Mouse (Mus musculus): ENCODE data around the gene Armh3. TPM values are rescaled to one million over a fixed set of nuclear protein-coding genes. Genes with fewer than 3 reads are reported as not detected.
A peak's percentile ranks its signal among the peaks of the same experiment; 100 is the strongest.

Gene Armh3
- 10.9 and 11.2 TPM in 2 replicates for polyA plus RNA-seq (2012; rRNA removed)

- no peaks in the 10 kb centered on the region for H3K27me3 ChIP-seq (ENCODE audit: control insufficient read depth, insufficient read depth, low read length)
- H3K4me3 ChIP-seq (ENCODE audit: control insufficient read depth, insufficient read depth, low read length) = peak within 1 kb of the TSS; percentile 87
- no peaks in the 10 kb centered on the region for H3K36me3 ChIP-seq (ENCODE audit: control insufficient read depth, insufficient read depth, low read length)
- H3K4me1 ChIP-seq (replicated peaks; ENCODE audit: control insufficient read depth, insufficient read depth, low read length) = no peaks in the 10 kb centered on the region; the same call in 1 of the 2 replicates
- H3K27ac ChIP-seq (ENCODE audit: control insufficient read depth, insufficient read depth, low read length) = peak within 1 kb of the TSS; percentile 42; the same call in 1 of the 2 replicates
- under 1% methylated on average over 76 of the region's 76 CpGs for whole genome bisulfite sequencing
- peak; percentile 93 for DNase-seq
- 0 out of 2 replicates have a peak, but pooled peaks have one; percentile 19 for TF ChIP-seq POLR2A (IDR thresholded peaks at IDR 0.05; ENCODE audit: control insufficient read depth, extremely low read depth, insufficient read depth, low read length, poor library complexity)
- TF ChIP-seq CTCF (IDR thresholded peaks at IDR 0.05; ENCODE audit: borderline replicate concordance, control insufficient read depth, extremely low read depth, insufficient read depth, low read length, poor library complexity) = no peak
Observed at GRCm38 (mm10) chr19:45997785-45998693, at the start of gene Armh3. TSS of gene Armh3 (minus strand) at chr19:45998488.

- Histone ChIP-seq H3K36me3 (ENCODE audit: control insufficient read depth, insufficient read depth, low read length) (no peaks in the 10 kb centered on the region), H3K4me1 (replicated peaks; ENCODE audit: control insufficient read depth, insufficient read depth, low read length) (peaks cover 37% of the 10 kb centered on the region), H3K4me3 (ENCODE audit: control insufficient read depth, insufficient read depth, low read length) (no peak overlapping the region), H3K27ac (ENCODE audit: control insufficient read depth, insufficient read depth, low read length) (no peak overlapping the region), H3K27me3 (ENCODE audit: control insufficient read depth, insufficient read depth, low read length) (no peaks in the 10 kb centered on the region)
- TF ChIP-seq CTCF (IDR thresholded peaks at IDR 0.05; ENCODE audit: borderline replicate concordance, control insufficient read depth, extremely low read depth, insufficient read depth, low read length, poor library complexity) (no peak), POLR2A (IDR thresholded peaks at IDR 0.05; ENCODE audit: control insufficient read depth, extremely low read depth, insufficient read depth, low read length, poor library complexity) (no peak)
- WGBS = 92% methylated on average over 2 of the region's 2 CpGs
- DNase-seq = no peak
Observed at GRCm38 (mm10) chr19:46047426-46047825, 49.1 kb upstream of the Armh3 start.

GRCm38 (mm10) chr19:46046621-46047025 lies 48.3 kb upstream of the Armh3 start:
- WGBS = 58% methylated on average over 10 of the region's 10 CpGs
- no peak overlapping the region for H3K4me3 ChIP-seq (ENCODE audit: control insufficient read depth, insufficient read depth, low read length)

DNA sequence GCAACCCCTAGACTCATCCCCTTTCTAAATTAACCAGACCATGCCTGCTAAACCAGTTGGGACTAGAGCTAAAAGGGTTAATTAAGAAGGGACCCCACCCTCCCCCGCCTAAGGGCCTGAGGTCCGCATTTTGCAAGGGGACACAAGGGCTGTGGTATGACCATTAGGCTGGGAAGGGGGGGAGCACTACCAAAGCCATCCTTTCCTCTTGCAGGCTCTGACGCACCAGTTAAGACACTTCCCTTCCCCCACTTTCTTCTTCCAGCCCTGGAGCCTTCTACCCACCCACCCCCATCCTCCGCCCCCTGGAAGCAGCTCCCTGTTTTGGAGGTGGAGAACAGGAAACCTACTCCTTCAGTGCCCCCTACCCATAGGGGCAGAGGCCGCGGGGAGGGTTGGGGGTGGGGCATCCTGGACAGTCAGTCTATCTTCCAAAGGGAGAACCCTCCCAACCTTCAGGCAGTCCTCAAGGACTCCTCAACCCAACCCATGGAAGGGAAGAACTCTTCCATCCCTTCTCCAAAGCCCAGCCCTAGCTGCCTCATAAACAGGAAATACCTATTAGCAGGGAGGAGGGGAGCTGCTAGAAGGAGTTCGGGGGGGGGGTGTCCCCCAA lies 47.5 kb upstream of the Armh3 start:
- Histone ChIP-seq H3K4me3 (ENCODE audit: control insufficient read depth, insufficient read depth, low read length) (peak overlapping the region; percentile 50), H3K36me3 (ENCODE audit: control insufficient read depth, insufficient read depth, low read length) (no peaks in the 10 kb centered on the region), H3K4me1 (replicated peaks; ENCODE audit: control insufficient read depth, insufficient read depth, low read length) (peaks cover 50% of the 10 kb centered on the region), H3K27ac (ENCODE audit: control insufficient read depth, insufficient read depth, low read length) (peak overlapping the region; percentile 0; the same call in 1 of the 2 replicates), H3K27me3 (ENCODE audit: control insufficient read depth, insufficient read depth, low read length) (no peaks in the 10 kb centered on the region)
- no peak for TF ChIP-seq CTCF (IDR thresholded peaks at IDR 0.05; ENCODE audit: borderline replicate concordance, control insufficient read depth, extremely low read depth, insufficient read depth, low read length, poor library complexity)
- no peak for TF ChIP-seq POLR2A (IDR thresholded peaks at IDR 0.05; ENCODE audit: control insufficient read depth, extremely low read depth, insufficient read depth, low read length, poor library complexity)
- DNase-seq = peak; percentile 21
- WGBS = 6% methylated on average over 7 of the region's 7 CpGs

More at GRCm38 (mm10) chr19:46046621-46047025, 48.3 kb upstream of the Armh3 start:
- TF ChIP-seq CTCF (IDR thresholded peaks at IDR 0.05; ENCODE audit: borderline replicate concordance, control insufficient read depth, extremely low read depth, insufficient read depth, low read length, poor library complexity) (no peak), POLR2A (IDR thresholded peaks at IDR 0.05; ENCODE audit: control insufficient read depth, extremely low read depth, insufficient read depth, low read length, poor library complexity) (no peak)
- no peak for DNase-seq
- H3K27me3 ChIP-seq (ENCODE audit: control insufficient read depth, insufficient read depth, low read length) = no peaks in the 10 kb centered on the region
- H3K4me1 ChIP-seq (replicated peaks; ENCODE audit: control insufficient read depth, insufficient read depth, low read length) = peaks cover 44% of the 10 kb centered on the region
- H3K36me3 ChIP-seq (ENCODE audit: control insufficient read depth, insufficient read depth, low read length) = no peaks in the 10 kb centered on the region
- H3K27ac ChIP-seq (ENCODE audit: control insufficient read depth, insufficient read depth, low read length) = no peak overlapping the region

DNA sequence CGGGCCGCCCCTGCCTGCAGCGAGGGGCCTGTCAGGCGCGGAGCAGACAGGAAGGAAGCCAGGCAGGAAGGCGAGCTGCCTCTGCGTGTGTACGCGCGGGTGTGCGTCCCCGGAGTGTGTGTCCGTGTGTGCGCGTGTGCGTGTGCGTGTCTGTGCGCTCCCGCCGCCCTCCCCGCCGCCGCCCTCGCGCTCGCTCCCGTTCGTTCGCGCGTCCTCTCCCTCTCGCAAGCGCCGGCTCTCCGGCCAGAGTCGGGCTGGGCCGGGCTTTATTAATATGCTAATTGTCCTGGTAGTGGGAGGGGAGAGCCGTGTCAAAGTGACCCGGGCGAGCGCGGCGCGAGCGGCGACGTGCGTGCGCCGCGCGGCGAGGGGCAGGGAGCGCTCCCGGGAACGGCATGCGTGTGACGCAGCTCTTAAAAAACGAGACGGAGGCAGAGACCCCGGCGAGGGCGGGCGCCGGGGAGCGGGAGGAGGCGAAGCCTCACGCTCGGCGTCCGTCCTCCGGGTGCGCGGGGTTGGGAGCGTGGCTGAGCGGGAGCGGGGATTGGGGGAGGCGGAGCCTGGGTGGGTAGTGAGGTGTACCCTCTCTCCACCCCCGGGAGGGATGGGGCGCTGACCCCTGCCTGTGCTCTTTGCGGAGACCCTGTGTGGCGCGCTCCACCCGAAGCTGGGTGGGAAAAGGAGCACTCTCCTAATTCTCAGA lies 46.9 kb upstream of the Armh3 start, which contains the start of gene Ldb1:
Ldb1 (minus strand) TSS at position 222 of the 703 bp plus-strand sequence.
- under 1% methylated on average over 84 of the region's 84 CpGs for WGBS
- no peaks in the 10 kb centered on the region for H3K27me3 ChIP-seq (ENCODE audit: control insufficient read depth, insufficient read depth, low read length)
- TF ChIP-seq POLR2A (IDR thresholded peaks at IDR 0.05; ENCODE audit: control insufficient read depth, extremely low read depth, insufficient read depth, low read length, poor library complexity) (no peak), CTCF (IDR thresholded peaks at IDR 0.05; ENCODE audit: borderline replicate concordance, control insufficient read depth, extremely low read depth, insufficient read depth, low read length, poor library complexity) (no peak)
- H3K36me3 ChIP-seq (ENCODE audit: control insufficient read depth, insufficient read depth, low read length) = no peaks in the 10 kb centered on the region
- H3K27ac ChIP-seq (ENCODE audit: control insufficient read depth, insufficient read depth, low read length) = peak within 1 kb of the TSS; percentile 28; the same call in 1 of the 2 replicates
- H3K4me3 ChIP-seq (ENCODE audit: control insufficient read depth, insufficient read depth, low read length) = peak within 1 kb of the TSS; percentile 50
- H3K4me1 ChIP-seq (replicated peaks; ENCODE audit: control insufficient read depth, insufficient read depth, low read length) = peaks cover 47% of the 10 kb centered on the region
- peak; percentile 73 for DNase-seq

Data from thymus, adult 2 months (tissue).